Mouse (Mus musculus): ENCODE measurements around the gene Sipa1l1. TPM values are rescaled to one million over a fixed set of nuclear protein-coding genes. Genes with fewer than 3 reads are reported as not detected.
A peak's percentile ranks its signal among the peaks of the same experiment; 100 is the strongest.

The Sipa1l1 gene
- polyA plus RNA-seq, 1 experiment, result 9.7 TPM

DNA sequence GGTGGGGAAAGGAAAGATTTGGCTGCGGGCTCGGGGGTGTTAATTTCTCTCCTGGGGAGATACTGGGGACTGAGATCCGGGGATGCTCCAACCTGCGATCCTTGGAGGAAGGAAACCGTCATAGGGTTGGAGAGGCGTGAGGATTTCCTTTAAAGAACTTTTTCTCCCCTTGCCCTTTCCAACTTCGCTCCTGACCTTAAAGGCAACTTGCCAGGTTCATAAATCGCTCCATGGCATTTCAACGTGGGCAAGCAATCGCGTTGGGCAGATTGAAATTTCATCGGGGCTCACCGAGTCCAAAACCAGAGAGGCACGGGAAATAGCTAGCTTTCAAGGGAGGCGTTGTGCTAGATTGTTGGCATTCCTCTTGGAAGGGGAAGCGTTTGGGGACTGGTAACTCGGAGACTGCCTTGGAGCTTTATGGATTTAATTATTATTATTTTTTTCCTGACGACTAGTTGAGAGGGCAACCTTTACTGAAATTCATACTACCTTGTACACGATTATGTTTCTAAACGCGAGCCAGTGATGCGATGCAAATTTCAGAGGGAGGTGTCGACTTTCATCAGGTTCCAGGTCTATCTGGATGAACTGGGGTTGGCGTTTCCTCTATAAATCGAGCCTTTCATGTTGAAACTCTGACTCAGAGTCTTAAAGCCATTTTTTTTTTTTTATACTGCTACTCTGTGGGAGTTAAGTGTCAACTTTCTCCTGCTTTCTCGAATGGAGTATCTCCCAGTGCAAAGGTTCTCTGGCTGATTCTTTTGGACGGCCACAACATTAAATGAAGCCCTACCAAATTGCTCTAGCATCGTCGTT, 1.6 kb downstream of the Sipa1l1 start:
- no peaks in the 10 kb centered on the region for H3K36me3 ChIP-seq (ENCODE audit: control insufficient read depth, insufficient read depth)
- peaks cover 38% of the 10 kb centered on the region for H3K79me3 ChIP-seq (ENCODE audit: low read depth)
- TF ChIP-seq MYOD1 (IDR thresholded peaks at IDR 0.05; ENCODE audit: control insufficient read depth, insufficient read length, low read depth), result no peak
- TF ChIP-seq MAX (IDR thresholded peaks at IDR 0.05), result no peak
- no peak for TF ChIP-seq MYOG (IDR thresholded peaks at IDR 0.05; ENCODE audit: control insufficient read depth, extremely low read depth, insufficient read length)
- TF ChIP-seq USF1 (IDR thresholded peaks at IDR 0.05; ENCODE audit: low read depth), result no peak
- no peak for TF ChIP-seq CEBPB (IDR thresholded peaks at IDR 0.05; ENCODE audit: low read depth)
- TF ChIP-seq CTCF (IDR thresholded peaks at IDR 0.05; ENCODE audit: control insufficient read depth, insufficient read depth, insufficient read length), result no peak
- TF ChIP-seq FOSL1 (IDR thresholded peaks at IDR 0.05; ENCODE audit: insufficient read depth, low read length, poor library complexity, severe bottlenecking), result no peak
- no peaks in the 10 kb centered on the region for H3K27me3 ChIP-seq (ENCODE audit: control insufficient read depth, insufficient read depth, insufficient read length)
- peak overlapping the region; percentile 77 for H3ac ChIP-seq (ENCODE audit: control insufficient read depth, insufficient read length, low read depth)
- peak overlapping the region; percentile 64 for H3K4me3 ChIP-seq (ENCODE audit: insufficient read depth, poor library complexity, severe bottlenecking)
- peaks cover 54% of the 10 kb centered on the region for H3K79me2 ChIP-seq (ENCODE audit: control insufficient read depth, insufficient read depth)

DNA sequence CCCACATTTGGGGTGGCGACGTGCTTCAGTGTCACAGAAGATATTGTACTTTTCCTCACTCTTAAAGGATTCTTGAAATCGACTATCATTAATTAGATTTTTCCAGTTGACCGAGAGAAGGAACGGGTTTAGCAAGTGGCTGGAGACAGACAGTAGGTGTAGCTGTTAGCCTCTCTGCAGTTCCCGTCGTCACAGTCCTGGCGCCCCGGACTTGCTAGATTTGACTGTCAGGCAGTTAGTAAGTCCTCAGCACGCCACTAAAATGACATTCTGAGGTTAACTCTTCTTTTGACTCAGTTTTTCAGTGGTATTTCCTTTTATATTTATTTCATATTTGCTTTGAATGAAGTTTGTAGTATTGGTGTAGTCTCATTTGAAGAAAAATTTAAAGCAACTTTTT, 2.5 kb downstream of the Sipa1l1 start:
- no peak overlapping the region for H3ac ChIP-seq (ENCODE audit: control insufficient read depth, insufficient read length, low read depth)
- H3K79me2 ChIP-seq (ENCODE audit: control insufficient read depth, insufficient read depth), result peaks cover 63% of the 10 kb centered on the region
- H3K79me3 ChIP-seq (ENCODE audit: low read depth), result peaks cover 41% of the 10 kb centered on the region
- no peaks in the 10 kb centered on the region for H3K36me3 ChIP-seq (ENCODE audit: control insufficient read depth, insufficient read depth)
- H3K4me3 ChIP-seq (ENCODE audit: insufficient read depth, poor library complexity, severe bottlenecking), result no peak overlapping the region
- no peaks in the 10 kb centered on the region for H3K27me3 ChIP-seq (ENCODE audit: control insufficient read depth, insufficient read depth, insufficient read length)
- TF ChIP-seq FOSL1 (IDR thresholded peaks at IDR 0.05; ENCODE audit: insufficient read depth, low read length, poor library complexity, severe bottlenecking), result no peak
- TF ChIP-seq MYOD1 (IDR thresholded peaks at IDR 0.05; ENCODE audit: control insufficient read depth, insufficient read length, low read depth), result no peak
- no peak for TF ChIP-seq CEBPB (IDR thresholded peaks at IDR 0.05; ENCODE audit: low read depth)
- TF ChIP-seq MAX (IDR thresholded peaks at IDR 0.05), result no peak
- no peak for TF ChIP-seq MYOG (IDR thresholded peaks at IDR 0.05; ENCODE audit: control insufficient read depth, extremely low read depth, insufficient read length)
- TF ChIP-seq USF1 (IDR thresholded peaks at IDR 0.05; ENCODE audit: low read depth), result no peak
- TF ChIP-seq CTCF (IDR thresholded peaks at IDR 0.05; ENCODE audit: control insufficient read depth, insufficient read depth, insufficient read length), result no peak

DNA sequence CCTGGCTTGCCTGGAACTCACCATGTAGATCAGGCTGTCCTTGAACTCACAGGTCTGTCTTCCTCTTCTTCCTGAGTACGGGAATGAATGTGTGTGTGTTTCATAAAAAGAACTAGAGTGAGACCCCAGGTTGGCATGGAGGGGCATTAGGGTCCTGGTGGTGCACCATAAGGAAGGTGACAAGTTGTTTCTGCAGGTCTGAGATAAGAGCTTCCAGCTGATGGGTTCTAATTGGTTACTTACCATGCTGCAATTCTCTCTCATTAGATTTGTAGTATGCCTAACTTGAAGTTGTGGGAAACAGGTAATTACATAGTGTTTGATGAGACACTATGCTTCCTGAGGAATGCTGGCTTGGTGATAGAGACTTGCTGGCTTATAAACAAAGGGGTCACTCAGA, 4.5 kb downstream of the Sipa1l1 start:
- TF ChIP-seq FOSL1 (IDR thresholded peaks at IDR 0.05; ENCODE audit: insufficient read depth, low read length, poor library complexity, severe bottlenecking) (no peak), CTCF (IDR thresholded peaks at IDR 0.05; ENCODE audit: control insufficient read depth, insufficient read depth, insufficient read length) (no peak)
- no peak overlapping the region for H3ac ChIP-seq (ENCODE audit: control insufficient read depth, insufficient read length, low read depth)
- H3K4me3 ChIP-seq (ENCODE audit: insufficient read depth, poor library complexity, severe bottlenecking), result no peak overlapping the region
- no peaks in the 10 kb centered on the region for H3K27me3 ChIP-seq (ENCODE audit: control insufficient read depth, insufficient read depth, insufficient read length)
- peaks cover 82% of the 10 kb centered on the region for H3K79me2 ChIP-seq (ENCODE audit: control insufficient read depth, insufficient read depth)
- H3K36me3 ChIP-seq (ENCODE audit: control insufficient read depth, insufficient read depth), result no peaks in the 10 kb centered on the region
- peaks cover 42% of the 10 kb centered on the region for H3K79me3 ChIP-seq (ENCODE audit: low read depth)

DNA sequence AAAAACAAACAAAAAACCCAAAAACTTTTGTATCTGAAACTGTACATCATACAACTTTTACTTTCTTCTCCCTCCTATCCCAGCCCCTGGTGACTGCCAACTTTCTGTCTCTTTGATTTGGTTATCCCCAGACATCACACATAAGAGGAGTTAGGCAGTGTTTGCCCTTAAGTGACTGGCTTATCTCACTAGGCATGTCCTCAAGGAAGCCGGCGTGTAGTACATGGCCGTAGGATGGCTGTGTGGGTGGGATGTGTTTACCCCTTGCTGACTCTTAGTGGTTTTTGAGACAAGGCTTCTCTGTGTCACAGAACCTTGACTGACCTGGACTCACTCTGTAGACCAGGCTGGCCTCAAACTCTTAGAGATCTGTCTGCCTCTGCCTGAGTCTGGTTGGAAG, 6.6 kb downstream of the Sipa1l1 start:
- TF ChIP-seq MYOG (IDR thresholded peaks at IDR 0.05; ENCODE audit: control insufficient read depth, extremely low read depth, insufficient read length) (no peak), MYOD1 (IDR thresholded peaks at IDR 0.05; ENCODE audit: control insufficient read depth, insufficient read length, low read depth) (no peak), USF1 (IDR thresholded peaks at IDR 0.05; ENCODE audit: low read depth) (no peak), FOSL1 (IDR thresholded peaks at IDR 0.05; ENCODE audit: insufficient read depth, low read length, poor library complexity, severe bottlenecking) (no peak), MAX (IDR thresholded peaks at IDR 0.05) (no peak), CEBPB (IDR thresholded peaks at IDR 0.05; ENCODE audit: low read depth) (no peak), CTCF (IDR thresholded peaks at IDR 0.05; ENCODE audit: control insufficient read depth, insufficient read depth, insufficient read length) (no peak)

DNA sequence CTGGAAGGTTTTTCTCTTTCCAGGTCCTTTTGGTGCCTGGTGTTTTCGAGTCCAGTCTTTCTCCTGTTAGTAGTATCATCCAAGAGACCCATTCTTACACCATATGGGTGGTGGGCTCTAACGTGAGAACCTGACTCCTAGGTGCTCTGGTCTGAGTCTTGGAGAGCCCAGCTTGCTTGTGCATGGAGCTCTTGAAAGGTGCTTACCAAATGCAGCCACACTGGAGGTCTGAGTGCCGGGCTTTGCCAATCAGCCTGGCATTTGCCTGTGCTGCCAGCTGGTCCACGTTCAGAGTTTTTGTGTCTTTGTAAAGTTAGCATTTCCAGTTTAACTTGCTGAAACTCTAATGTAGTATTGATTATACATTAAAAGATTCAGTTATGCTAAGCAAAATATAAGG, 9.5 kb downstream of the Sipa1l1 start:
- Histone ChIP-seq H3K79me3 (ENCODE audit: low read depth) (peaks cover 23% of the 10 kb centered on the region), H3ac (ENCODE audit: control insufficient read depth, insufficient read length, low read depth) (no peak overlapping the region), H3K36me3 (ENCODE audit: control insufficient read depth, insufficient read depth) (no peaks in the 10 kb centered on the region), H3K79me2 (ENCODE audit: control insufficient read depth, insufficient read depth) (peaks cover 85% of the 10 kb centered on the region), H3K4me3 (ENCODE audit: insufficient read depth, poor library complexity, severe bottlenecking) (no peak overlapping the region), H3K27me3 (ENCODE audit: control insufficient read depth, insufficient read depth, insufficient read length) (no peaks in the 10 kb centered on the region)
- TF ChIP-seq CTCF (IDR thresholded peaks at IDR 0.05; ENCODE audit: control insufficient read depth, insufficient read depth, insufficient read length) (no peak), MYOG (IDR thresholded peaks at IDR 0.05; ENCODE audit: control insufficient read depth, extremely low read depth, insufficient read length) (no peak), CEBPB (IDR thresholded peaks at IDR 0.05; ENCODE audit: low read depth) (no peak), MAX (IDR thresholded peaks at IDR 0.05) (no peak), FOSL1 (IDR thresholded peaks at IDR 0.05; ENCODE audit: insufficient read depth, low read length, poor library complexity, severe bottlenecking) (no peak), USF1 (IDR thresholded peaks at IDR 0.05; ENCODE audit: low read depth) (no peak), MYOD1 (IDR thresholded peaks at IDR 0.05; ENCODE audit: control insufficient read depth, insufficient read length, low read depth) (no peak)

More for the DNA sequence above, 6.6 kb downstream of the Sipa1l1 start:
- no peak overlapping the region for H3K4me3 ChIP-seq (ENCODE audit: insufficient read depth, poor library complexity, severe bottlenecking)
- H3K79me2 ChIP-seq (ENCODE audit: control insufficient read depth, insufficient read depth), result peaks cover 97% of the 10 kb centered on the region
- H3K79me3 ChIP-seq (ENCODE audit: low read depth), result peaks cover 44% of the 10 kb centered on the region
- no peaks in the 10 kb centered on the region for H3K36me3 ChIP-seq (ENCODE audit: control insufficient read depth, insufficient read depth)
- H3ac ChIP-seq (ENCODE audit: control insufficient read depth, insufficient read length, low read depth), result no peak overlapping the region
- H3K27me3 ChIP-seq (ENCODE audit: control insufficient read depth, insufficient read depth, insufficient read length), result no peaks in the 10 kb centered on the region
